Mouse (Mus musculus): ENCODE data around the gene Psg22.

DNA sequence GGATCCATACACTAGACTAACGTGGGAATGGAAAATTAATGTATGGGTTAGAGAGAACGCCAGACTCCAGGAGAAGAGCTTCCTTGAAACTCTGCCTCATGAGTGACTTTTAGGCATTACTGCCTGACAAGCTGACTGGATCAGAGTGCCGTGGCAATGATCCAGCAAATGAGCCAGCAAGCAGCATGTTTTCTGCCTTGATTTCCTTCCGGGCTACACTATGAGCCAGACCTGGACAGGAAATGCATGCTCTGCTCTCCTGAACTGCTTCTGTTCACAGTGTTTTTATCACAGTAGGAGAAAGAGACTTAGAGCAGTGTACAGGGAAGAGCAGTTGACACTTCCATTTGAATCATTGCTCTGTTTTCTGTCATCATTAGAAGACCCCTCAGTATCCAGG lies 2.3 kb upstream of the Psg22 start:
- TF ChIP-seq POLR2A (IDR thresholded peaks at IDR 0.05; ENCODE audit: insufficient read depth, low read length) (no peak), CTCF (IDR thresholded peaks at IDR 0.05; ENCODE audit: low read depth, low read length) (no peak), EP300 (IDR thresholded peaks at IDR 0.05; ENCODE audit: insufficient read depth, low read depth, low read length) (no peak)

All from ES-Bruce4 (cell line).